Mouse (Mus musculus): ENCODE results near the gene Asb10. TPM values are rescaled to one million over a fixed set of nuclear protein-coding genes. Genes with fewer than 3 reads are reported as not detected.

Gene Asb10
- polyA plus RNA-seq, 1 experiment, result 0.62 TPM

DNA sequence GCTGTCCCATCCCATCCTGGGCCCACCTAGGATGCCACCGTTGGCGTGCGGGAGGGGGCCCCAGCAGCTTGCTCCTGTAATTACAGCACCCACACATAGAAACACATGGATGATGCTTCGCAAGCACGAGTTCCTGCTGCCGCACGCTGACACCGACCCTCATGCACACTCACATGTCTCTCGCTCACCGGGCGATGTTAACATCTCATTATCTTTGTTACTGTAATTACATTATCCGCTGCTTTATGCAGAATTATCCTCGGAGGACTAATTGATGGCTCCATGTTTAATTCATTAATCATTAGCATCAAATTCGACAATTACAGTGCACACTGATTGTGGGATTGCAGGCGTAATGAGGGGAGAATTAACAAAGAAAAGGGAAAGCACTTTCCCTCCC is 45.8 kb downstream of the Asb10 start:
- no peak for DNase-seq (ENCODE audit: extremely low spot score in 1 of 2, low spot score in 1 of 2)

- no peak for DNase-seq (ENCODE audit: extremely low spot score in 1 of 2, low spot score in 1 of 2)
These were observed 48.1 kb downstream of the Asb10 start for GRCm38 (mm10) chr5:24492546-24493285.

GRCm38 (mm10) chr5:24490413-24490920 is 50.3 kb downstream of the Asb10 start:
- DNase-seq (ENCODE audit: extremely low spot score in 1 of 2, low spot score in 1 of 2), result no peak

GRCm38 (mm10) chr5:24486738-24487137 is 54.0 kb downstream of the Asb10 start:
- no peak for DNase-seq (ENCODE audit: extremely low spot score in 1 of 2, low spot score in 1 of 2)

GRCm38 (mm10) chr5:24486097-24486496 is 54.7 kb downstream of the Asb10 start:
- peak; percentile 69 to 96 for DNase-seq (ENCODE audit: extremely low spot score in 1 of 2, low spot score in 1 of 2)

DNA sequence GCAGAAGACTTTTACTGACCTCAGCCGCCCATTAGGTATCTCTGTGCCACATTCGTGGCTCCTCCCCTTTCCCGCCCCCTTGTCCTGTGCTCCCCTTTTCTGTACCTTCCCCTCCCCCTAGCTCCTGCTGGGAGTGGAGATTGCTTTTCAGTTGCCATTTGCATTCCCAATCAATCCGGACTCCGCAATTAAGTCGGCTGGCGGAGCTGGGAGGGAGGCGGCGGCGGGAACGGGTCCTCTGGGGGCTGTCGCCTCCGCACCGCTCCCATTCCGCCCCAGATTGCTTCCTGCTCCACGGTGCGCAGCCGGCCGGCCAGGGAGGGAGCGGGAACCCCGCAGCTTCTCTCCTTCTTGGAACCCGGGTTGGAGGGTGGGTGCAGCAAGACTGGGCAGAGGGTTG is 55.8 kb downstream of the Asb10 start:
- no peak for DNase-seq (ENCODE audit: extremely low spot score in 1 of 2, low spot score in 1 of 2)

DNA sequence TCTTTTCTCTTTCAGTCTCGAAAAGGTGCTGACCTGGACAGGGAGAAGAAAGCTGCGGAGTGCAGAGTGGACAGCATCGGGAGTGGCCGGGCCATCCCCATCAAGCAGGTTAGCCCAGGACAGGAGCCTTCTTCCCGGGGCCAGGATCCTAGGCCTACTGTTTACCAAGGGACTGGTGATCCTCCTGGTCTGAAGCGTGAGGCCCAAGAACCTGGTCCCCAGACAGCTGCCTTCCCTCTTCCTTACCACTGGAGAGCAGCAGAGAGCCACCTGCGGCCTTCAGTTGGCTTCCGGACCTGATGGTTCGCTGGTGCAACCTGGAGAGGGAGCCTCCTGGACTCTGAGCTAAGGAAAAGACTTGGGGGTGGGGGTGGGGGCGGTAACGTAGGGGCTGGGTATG is 57.5 kb downstream of the Asb10 start:
- peak in 1 of 2 experiments; percentile 85 for DNase-seq (ENCODE audit: extremely low spot score in 1 of 2, low spot score in 1 of 2)

Other genes with a start within 250 kb of the Asb10 start
- 65.0 and 65.8 TPM in 2 replicates for gene Kcnh2, start 189.4 kb downstream of the Asb10 start, polyA plus RNA-seq (2012; rRNA removed)
- 10.1 and 10.7 TPM in 2 replicates for gene Nos3, start 176.2 kb downstream of the Asb10 start, polyA plus RNA-seq (2012; rRNA removed)
- 3.0 and 4.7 TPM in 2 replicates for gene Atg9b, start 148.8 kb downstream of the Asb10 start, polyA plus RNA-seq (2012; rRNA removed)
- 49.5 and 53.9 TPM in 2 replicates for gene Abcb8, start 147.3 kb downstream of the Asb10 start, polyA plus RNA-seq (2012; rRNA removed)
- 0.86 and 0.92 TPM in 2 replicates for gene Asic3, start 127.6 kb downstream of the Asb10 start, polyA plus RNA-seq (2012; rRNA removed)
- 214 and 226 TPM in 2 replicates for gene Cdk5, start 117.4 kb downstream of the Asb10 start, polyA plus RNA-seq (2012; rRNA removed)
- 32.2 and 32.3 TPM in 2 replicates for gene Slc4a2, start 117.1 kb downstream of the Asb10 start, polyA plus RNA-seq (2012; rRNA removed)
- gene Fastk, start 95.7 kb downstream of the Asb10 start, polyA plus RNA-seq (2012; rRNA removed), result 223 and 235 TPM in 2 replicates
- 42.7 and 43.7 TPM in 2 replicates for gene Tmub1, start 93.1 kb downstream of the Asb10 start, polyA plus RNA-seq (2012; rRNA removed)
- gene Agap3, start 88.8 kb downstream of the Asb10 start, polyA plus RNA-seq (2012; rRNA removed), result 390 and 432 TPM in 2 replicates
- gene Gbx1, start 13.8 kb downstream of the Asb10 start, polyA plus RNA-seq (2012; rRNA removed), result 0.04 TPM in 2 replicates
- gene 4931409K22Rik, start 15.8 kb upstream of the Asb10 start, polyA plus RNA-seq (2012; rRNA removed), result 0.18 and 0.59 TPM in 2 replicates
- 78.1 and 86.2 TPM in 2 replicates for gene Abcf2, start 36.5 kb upstream of the Asb10 start, polyA plus RNA-seq (2012; rRNA removed)
- 47.1 and 50.5 TPM in 2 replicates for gene Chpf2, start 45.8 kb upstream of the Asb10 start, polyA plus RNA-seq (2012; rRNA removed)
- 116 and 135 TPM in 2 replicates for gene Smarcd3, start 83.4 kb upstream of the Asb10 start, polyA plus RNA-seq (2012; rRNA removed)
- gene Nub1, start 144.6 kb upstream of the Asb10 start, polyA plus RNA-seq (2012; rRNA removed), result 79.9 and 80.0 TPM in 2 replicates
- gene Wdr86, start 189.7 kb upstream of the Asb10 start, polyA plus RNA-seq (2012; rRNA removed), result 1.1 and 1.3 TPM in 2 replicates
- gene Crygn, start 217.0 kb upstream of the Asb10 start, polyA plus RNA-seq (2012; rRNA removed), result not detected in 2 replicates